Mouse (Mus musculus): ENCODE data around the gene Ift122. TPM values are rescaled to one million over a fixed set of nuclear protein-coding genes. Genes with fewer than 3 reads are reported as not detected.

Gene Ift122
- polyA plus RNA-seq, 1 experiment: 19.1 TPM

DNA sequence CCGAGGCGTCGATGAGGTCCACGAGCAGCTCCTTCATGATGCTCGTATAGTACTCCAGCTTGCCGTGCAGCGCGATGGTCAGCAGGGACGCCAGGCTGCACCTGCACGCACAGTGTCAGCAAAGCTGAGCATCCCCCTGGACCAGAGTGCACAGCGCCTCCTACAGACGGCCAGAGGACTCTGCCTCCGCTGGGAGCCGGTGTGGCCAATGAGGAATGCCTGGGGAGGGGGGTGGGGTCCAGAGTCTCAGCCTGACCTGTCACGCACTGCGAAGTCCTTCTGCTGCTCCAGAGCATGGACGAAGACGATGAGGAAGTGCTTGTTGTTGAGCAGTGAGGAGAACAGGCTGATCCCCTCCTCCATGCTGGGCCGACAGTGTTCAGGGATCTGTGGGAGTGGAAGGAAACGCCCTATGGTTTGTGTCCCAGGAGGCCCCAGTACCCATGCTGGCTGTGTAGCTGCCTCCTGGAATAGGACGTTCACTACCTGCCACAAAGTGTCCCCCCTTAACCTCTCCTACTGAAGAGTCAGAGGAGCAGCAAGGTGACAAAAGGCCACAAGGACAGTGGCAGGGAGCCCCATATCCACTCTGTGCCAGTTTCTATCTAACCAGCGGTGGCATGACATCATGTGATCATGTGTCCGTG, 109.3 kb downstream of the Ift122 start:
- Histone ChIP-seq H3K27ac (ENCODE audit: insufficient read depth, low read length) (no peak overlapping the region), H3K4me1 (ENCODE audit: control insufficient read depth, insufficient read depth, low read length) (0 out of 2 replicates have a peak, but pooled peaks cover 3% of the 10 kb centered on the region), H3K4me3 (ENCODE audit: insufficient read depth, low read length) (no peak overlapping the region)
- TF ChIP-seq POLR2A (IDR thresholded peaks at IDR 0.05; ENCODE audit: low read depth, low read length) (no peak), CTCF (IDR thresholded peaks at IDR 0.05; ENCODE audit: borderline replicate concordance, insufficient read depth, low read length) (peak; percentile 32; the same call in 1 of the 2 replicates)

DNA sequence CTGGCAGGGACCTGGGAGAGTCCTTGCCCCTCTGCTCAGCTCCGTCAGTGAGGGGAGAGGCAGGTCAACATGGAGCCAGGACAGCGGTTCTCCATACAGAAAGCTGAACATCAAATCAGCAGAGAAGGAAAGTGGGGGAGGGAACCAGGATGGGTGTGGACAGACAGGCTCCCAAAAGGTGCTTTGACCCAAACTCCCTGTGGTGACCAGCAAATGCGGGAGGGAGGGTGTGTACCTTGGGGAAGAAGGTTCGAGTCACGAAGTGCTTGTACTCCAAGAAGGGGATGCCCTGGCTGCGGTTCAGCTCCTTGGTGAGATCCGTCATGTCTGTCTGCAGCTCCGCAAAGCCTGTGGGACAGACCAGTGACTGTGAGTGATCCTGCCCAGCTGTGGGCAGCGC, 110.4 kb downstream of the Ift122 start:
- Histone ChIP-seq H3K4me1 (ENCODE audit: control insufficient read depth, insufficient read depth, low read length) (0 out of 2 replicates have a peak, but pooled peaks cover 3% of the 10 kb centered on the region), H3K4me3 (ENCODE audit: insufficient read depth, low read length) (no peak overlapping the region), H3K27ac (ENCODE audit: insufficient read depth, low read length) (no peak overlapping the region)
- TF ChIP-seq CTCF (IDR thresholded peaks at IDR 0.05; ENCODE audit: borderline replicate concordance, insufficient read depth, low read length) (no peak), POLR2A (IDR thresholded peaks at IDR 0.05; ENCODE audit: low read depth, low read length) (no peak)

DNA sequence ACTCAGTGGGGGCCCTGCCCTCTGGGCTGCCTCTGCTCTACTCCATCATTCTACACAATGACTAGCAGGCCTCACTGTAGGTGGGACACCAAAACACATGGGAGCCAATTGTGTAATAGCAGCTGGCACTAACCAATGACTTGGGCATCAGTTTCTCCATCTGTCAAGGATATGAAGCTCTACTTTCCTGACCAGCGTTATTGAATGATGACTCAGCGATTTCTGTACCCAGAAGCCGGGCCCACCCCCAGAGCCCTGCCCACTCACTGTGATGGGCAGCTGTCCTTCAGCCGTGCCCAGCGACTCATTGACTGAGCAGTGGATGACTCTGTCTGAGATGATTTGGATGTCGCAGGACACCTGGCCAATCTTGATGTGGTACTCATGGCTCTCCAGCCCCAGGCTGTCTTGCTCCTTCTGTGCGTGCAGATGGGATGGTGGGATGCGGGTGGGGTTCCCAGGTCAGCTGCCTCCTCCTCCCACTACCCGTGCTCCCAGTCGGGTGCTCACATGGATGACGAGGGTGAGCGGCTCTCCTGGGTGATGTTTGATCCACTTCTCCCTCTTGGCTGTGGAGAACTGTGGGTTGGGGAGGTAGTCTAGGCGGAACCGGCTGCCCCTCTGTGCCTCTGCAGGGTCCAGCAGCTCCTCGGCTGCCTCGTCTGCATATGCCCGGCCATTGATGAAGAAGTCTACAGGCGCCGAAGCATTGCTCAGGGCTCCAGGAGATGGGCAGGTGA, 113.1 kb downstream of the Ift122 start:
- H3K4me3 ChIP-seq (ENCODE audit: insufficient read depth, low read length): no peak overlapping the region
- H3K4me1 ChIP-seq (ENCODE audit: control insufficient read depth, insufficient read depth, low read length): 0 out of 2 replicates have a peak, but pooled peaks cover 3% of the 10 kb centered on the region
- TF ChIP-seq POLR2A (IDR thresholded peaks at IDR 0.05; ENCODE audit: low read depth, low read length): no peak
- H3K27ac ChIP-seq (ENCODE audit: insufficient read depth, low read length): no peak overlapping the region

DNA sequence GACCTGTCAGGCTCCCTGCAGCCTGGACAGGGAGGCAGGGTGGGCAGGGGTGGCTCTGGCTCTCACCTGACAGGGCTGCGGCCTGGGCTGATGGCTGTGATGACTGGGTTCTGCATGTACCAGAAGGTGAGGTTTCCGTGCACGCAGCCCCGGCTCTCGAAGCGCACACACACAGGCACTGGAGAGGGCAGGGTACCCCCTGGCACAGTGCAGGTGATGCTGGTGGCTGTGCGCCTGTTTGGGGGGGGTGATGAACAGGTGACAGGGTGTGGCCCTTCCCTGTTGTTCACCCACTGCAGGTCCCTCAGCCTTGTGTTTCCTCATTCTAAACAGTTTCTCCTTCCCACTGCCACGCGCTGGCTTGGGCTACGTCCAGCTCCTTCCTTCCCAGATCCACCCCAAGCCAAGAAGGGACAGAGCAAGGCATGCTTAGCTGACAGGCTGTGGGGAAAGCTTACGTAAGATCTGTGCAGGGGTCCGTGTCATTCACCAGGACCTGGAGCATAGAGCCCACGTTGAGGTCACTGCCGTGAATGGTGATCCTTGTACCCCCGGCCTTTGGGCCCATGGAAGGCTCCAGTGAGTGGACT, 114.1 kb downstream of the Ift122 start:
- H3K27ac ChIP-seq (ENCODE audit: insufficient read depth, low read length): no peak overlapping the region

DNA sequence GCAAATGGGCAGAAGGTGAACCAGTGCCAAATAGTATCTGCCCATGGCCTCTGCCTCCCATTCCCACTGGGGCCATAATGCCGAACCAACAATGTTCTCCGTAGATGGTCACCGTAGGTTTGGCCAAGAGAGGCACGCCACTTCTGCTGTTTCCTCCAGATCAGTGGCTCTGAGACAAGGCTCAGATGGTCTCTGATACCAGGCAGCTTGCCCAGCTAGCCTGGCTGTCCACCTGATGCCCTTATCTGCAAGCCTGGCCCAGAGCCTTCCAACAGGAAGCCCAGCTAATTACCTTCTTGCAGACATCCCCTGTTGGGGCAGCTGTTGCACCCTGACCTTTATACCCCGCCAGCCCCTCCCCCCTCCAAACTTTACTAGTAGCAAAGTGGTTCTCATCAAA, 114.8 kb downstream of the Ift122 start:
- no peaks in the 10 kb centered on the region for H3K4me1 ChIP-seq (ENCODE audit: control insufficient read depth, insufficient read depth, low read length)
- no peak for TF ChIP-seq POLR2A (IDR thresholded peaks at IDR 0.05; ENCODE audit: low read depth, low read length)
- no peak for TF ChIP-seq CTCF (IDR thresholded peaks at IDR 0.05; ENCODE audit: borderline replicate concordance, insufficient read depth, low read length)
- no peak overlapping the region for H3K27ac ChIP-seq (ENCODE audit: insufficient read depth, low read length)
- no peak overlapping the region for H3K4me3 ChIP-seq (ENCODE audit: insufficient read depth, low read length)

More for the DNA sequence above, 114.1 kb downstream of the Ift122 start:
- H3K4me1 ChIP-seq (ENCODE audit: control insufficient read depth, insufficient read depth, low read length): no peaks in the 10 kb centered on the region
- TF ChIP-seq CTCF (IDR thresholded peaks at IDR 0.05; ENCODE audit: borderline replicate concordance, insufficient read depth, low read length): no peak
- TF ChIP-seq POLR2A (IDR thresholded peaks at IDR 0.05; ENCODE audit: low read depth, low read length): no peak
- no peak overlapping the region for H3K4me3 ChIP-seq (ENCODE audit: insufficient read depth, low read length)

DNA sequence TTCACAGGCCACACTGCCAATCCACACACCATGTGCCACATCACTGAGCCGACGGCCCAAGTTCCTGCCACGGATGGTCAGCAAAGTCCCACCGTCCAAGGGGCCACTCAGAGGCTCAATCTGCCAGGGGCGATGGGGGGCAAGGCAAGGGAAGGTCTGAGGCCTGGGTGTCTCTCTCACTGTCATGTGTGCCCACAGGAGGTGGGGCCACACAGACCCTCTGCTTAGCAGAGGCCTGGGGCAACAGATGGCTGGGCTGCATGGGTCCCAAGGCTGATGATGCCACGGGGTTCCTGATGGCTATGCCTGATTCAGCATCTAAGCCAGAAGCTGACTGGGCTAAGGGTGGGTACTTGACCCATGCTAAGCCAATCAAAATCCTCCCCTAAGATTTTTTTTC, 115.4 kb downstream of the Ift122 start:
- Histone ChIP-seq H3K4me1 (ENCODE audit: control insufficient read depth, insufficient read depth, low read length) (no peaks in the 10 kb centered on the region), H3K4me3 (ENCODE audit: insufficient read depth, low read length) (no peak overlapping the region), H3K27ac (ENCODE audit: insufficient read depth, low read length) (no peak overlapping the region)
- TF ChIP-seq CTCF (IDR thresholded peaks at IDR 0.05; ENCODE audit: borderline replicate concordance, insufficient read depth, low read length) (no peak), POLR2A (IDR thresholded peaks at IDR 0.05; ENCODE audit: low read depth, low read length) (no peak)

DNA sequence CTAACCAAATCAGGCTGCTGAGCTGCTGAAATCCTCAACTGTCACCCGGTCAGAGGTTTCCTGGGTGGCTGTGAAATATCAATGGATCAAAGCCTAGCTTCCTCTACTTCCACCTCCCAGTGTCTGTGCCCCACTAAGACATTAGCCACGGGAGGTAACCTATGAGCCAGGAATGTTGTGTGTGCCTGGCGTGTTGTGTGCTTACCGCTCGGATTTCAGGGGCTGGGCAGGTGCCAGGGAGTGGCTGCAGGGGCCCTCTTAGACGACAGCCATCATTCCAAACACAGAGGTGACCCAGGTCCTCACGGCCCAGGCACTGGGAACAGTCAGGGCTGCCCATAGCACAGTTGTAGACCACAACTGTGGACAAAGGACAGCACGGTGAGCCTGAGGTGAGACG, 115.8 kb downstream of the Ift122 start:
- Histone ChIP-seq H3K27ac (ENCODE audit: insufficient read depth, low read length) (no peak overlapping the region), H3K4me3 (ENCODE audit: insufficient read depth, low read length) (no peak overlapping the region), H3K4me1 (ENCODE audit: control insufficient read depth, insufficient read depth, low read length) (no peaks in the 10 kb centered on the region)
- TF ChIP-seq POLR2A (IDR thresholded peaks at IDR 0.05; ENCODE audit: low read depth, low read length) (no peak), CTCF (IDR thresholded peaks at IDR 0.05; ENCODE audit: borderline replicate concordance, insufficient read depth, low read length) (no peak)

DNA sequence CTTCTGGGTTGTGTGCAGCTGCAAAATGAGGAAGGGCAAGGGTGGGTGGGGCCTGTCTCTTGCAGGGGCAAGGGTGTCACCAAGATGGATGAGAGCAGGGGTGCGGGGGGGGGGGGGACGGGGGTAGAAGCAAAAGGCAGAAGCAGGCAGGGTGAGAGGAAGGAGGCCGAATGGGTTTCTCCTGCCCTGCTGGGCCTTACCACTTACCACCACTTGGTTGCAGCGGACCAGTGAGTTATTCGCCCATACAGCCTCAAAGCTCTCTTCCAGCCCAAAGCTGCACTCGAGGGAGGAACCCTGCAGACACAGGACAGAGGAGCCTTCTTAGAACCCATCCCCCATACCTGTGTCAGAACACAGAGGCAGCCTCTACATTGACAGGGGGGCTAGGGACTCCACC, 116.7 kb downstream of the Ift122 start:
- no peak for TF ChIP-seq CTCF (IDR thresholded peaks at IDR 0.05; ENCODE audit: borderline replicate concordance, insufficient read depth, low read length)
- no peak for TF ChIP-seq POLR2A (IDR thresholded peaks at IDR 0.05; ENCODE audit: low read depth, low read length)
- Histone ChIP-seq H3K4me1 (ENCODE audit: control insufficient read depth, insufficient read depth, low read length) (no peaks in the 10 kb centered on the region), H3K27ac (ENCODE audit: insufficient read depth, low read length) (no peak overlapping the region), H3K4me3 (ENCODE audit: insufficient read depth, low read length) (no peak overlapping the region)

DNA sequence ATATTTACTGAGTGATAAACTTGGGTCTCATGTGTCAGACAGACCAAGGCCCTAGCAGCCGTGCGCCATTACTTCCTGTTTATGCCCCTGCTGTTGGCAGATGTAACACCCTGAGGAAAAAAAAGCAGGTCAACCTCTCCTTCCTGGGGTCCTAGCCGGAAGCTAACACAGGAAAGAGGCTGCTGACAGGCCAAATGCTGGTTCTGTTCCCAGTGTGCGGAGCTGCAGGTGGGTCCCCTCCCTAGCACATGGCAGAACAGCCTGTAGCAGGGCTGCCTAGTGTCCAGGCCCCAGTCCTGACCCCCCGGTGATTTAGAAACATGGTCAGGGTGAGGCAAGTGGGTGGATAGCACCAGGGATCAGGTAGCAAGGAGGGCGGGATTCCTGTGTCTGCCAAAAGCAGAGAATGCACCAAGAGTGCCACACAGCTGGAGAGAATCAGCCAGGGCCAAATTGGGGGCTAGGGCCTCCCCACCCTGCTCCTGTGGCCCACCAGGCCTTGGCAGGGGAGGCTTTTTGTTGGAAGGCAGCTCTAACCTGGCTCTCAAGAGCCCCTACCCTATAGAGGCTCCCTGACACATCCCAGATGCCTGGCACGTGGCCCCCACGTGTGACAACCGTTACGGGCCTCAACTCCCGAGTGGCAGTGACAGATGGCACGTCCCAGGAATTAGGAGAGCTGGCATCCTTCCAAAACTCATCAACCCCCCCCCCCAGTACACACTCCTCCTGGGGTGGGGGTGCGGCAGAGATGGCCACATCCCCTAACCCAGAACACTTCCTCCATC, 118.2 kb downstream of the Ift122 start:
- TF ChIP-seq POLR2A (IDR thresholded peaks at IDR 0.05; ENCODE audit: low read depth, low read length) (no peak), CTCF (IDR thresholded peaks at IDR 0.05; ENCODE audit: borderline replicate concordance, insufficient read depth, low read length) (no peak)
- no peak overlapping the region for H3K27ac ChIP-seq (ENCODE audit: insufficient read depth, low read length)
- H3K4me1 ChIP-seq (ENCODE audit: control insufficient read depth, insufficient read depth, low read length): no peaks in the 10 kb centered on the region
- no peak overlapping the region for H3K4me3 ChIP-seq (ENCODE audit: insufficient read depth, low read length)

Measured in embryonic fibroblast, embryonic 13.5 days (primary cell).